Mouse (Mus musculus) lung, postnatal 0 days (tissue): ENCODE measurements around the gene Mlf2. TPM values are rescaled to one million over a fixed set of nuclear protein-coding genes. Genes with fewer than 3 reads are reported as not detected.

Source experiments
- ATAC-seq: fragments of 200-750 bp; cut with Nextera tagmentation; 2 replicates; pipeline ENCODE4 v1.8.0; 2017; ENCODE audit warnings: moderate library complexity
- DNase-seq: peaks from one replicate; pipeline ENCODE4 v3.0.0-alpha.2; 2016; ENCODE audit warnings: low spot score
- H3K27ac ChIP-seq: fragments of 300-500 bp; sonication (generic); 2 replicates; pipeline ENCODE4 v1.5.1; 2014; ENCODE audit warnings: antibody characterized with exemption, mild to moderate bottlenecking, low read length, mixed read lengths
- H3K27me3 ChIP-seq: fragments of 300-500 bp; sonication (generic); replicated peaks from 2 replicates; pipeline ENCODE4 v1.6.1; 2014; ENCODE audit warnings: low read length, mixed read lengths; ENCODE audit not compliant: insufficient read depth
- H3K36me3 ChIP-seq: fragments of 300-500 bp; sonication (generic); 2 replicates; pipeline ENCODE4 v1.6.1; 2014; ENCODE audit warnings: low read length, mixed read lengths; ENCODE audit not compliant: insufficient read depth
- H3K4me1 ChIP-seq: fragments of 300-500 bp; sonication (generic); 2 replicates; pipeline ENCODE4 v1.6.1; 2014; ENCODE audit warnings: antibody characterized with exemption, low read depth, low read length, mixed read lengths; ENCODE audit not compliant: insufficient read depth
- H3K4me2 ChIP-seq: fragments of 300-500 bp; sonication (generic); replicated peaks from 2 replicates; pipeline ENCODE4 v1.6.1; 2014; ENCODE audit warnings: low read depth, mild to moderate bottlenecking, low read length, moderate library complexity, mixed read lengths
- H3K4me3 ChIP-seq: fragments of 300-500 bp; sonication (generic); 2 replicates; pipeline ENCODE4 v1.5.1; 2014; ENCODE audit warnings: low read depth, low read length
- H3K9ac ChIP-seq: fragments of 300-500 bp; sonication (generic); replicated peaks from 2 replicates; pipeline ENCODE4 v1.6.1; 2014; ENCODE audit warnings: low read depth, mild to moderate bottlenecking
- H3K9me3 ChIP-seq: fragments of 300-500 bp; sonication (generic); 2 replicates; pipeline ENCODE4 v1.6.1; 2016; ENCODE audit warnings: low read length, mixed read lengths
- CTCF ChIP-seq: IDR thresholded peaks from 2 replicates; pipeline ENCODE4 v1.5.1; 2016; ENCODE audit warnings: antibody characterized with exemption, mild to moderate bottlenecking
- EP300 ChIP-seq: IDR thresholded peaks from 2 replicates; pipeline ENCODE4 v1.6.1; 2016; ENCODE audit warnings: antibody characterized with exemption, mild to moderate bottlenecking, control low read depth
- WGBS: fragments of 180-500 bp; shearing (Covaris S2); extraction: QIAGEN DNeasy Blood & Tissue Kit; methylation state at CpG from one replicate; pipeline ENCODE4 v1.1.7; 2014; 5-methylcytosine and 5-hydroxymethylcytosine counted together
- polyA plus RNA-seq: library from polyadenylated mRNA; unstranded; fragments of >200 nt; fragmentation: Nextera tagmentation; extraction: Ambion mirVana; gene quantifications from 2 replicates; pipeline ENCODE4 v1.2.1, GENCODE M21; 2015

Mlf2 gene
- polyA plus RNA-seq, 1 experiment from 2014 or later = 289 TPM

DNA sequence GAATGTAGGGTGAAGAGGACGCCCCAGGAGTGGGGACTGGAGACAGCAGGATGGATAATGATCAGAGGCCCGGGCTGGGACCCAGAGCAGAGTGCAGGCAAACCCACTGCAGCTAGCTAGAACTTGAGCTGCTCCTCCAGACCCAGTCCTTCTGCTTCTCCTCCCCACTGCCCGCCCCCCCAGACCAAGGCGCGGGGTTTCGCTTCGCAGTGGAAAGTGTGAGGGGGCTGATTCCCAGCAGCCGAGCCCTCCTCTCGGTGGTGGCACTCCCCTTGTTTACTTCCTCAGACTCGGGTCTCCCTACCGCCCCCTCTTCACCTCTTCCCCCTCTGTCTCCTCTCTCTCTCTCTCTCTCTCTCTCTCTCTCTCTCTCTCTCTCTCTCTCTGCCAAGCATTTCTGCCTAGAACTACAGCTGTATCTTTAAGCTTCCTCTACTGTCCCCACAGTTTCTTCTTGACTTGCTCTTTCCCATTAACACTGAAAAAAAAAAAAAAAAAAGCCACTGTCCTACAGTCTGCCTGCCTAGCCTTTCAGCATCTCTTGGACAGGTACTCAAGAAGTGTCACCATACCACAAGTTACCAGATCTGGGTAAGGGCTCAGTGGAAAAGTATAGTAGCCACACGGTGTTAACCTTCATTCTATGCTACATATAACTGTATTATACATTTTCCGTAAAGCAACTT is 19.5 kb upstream of the Mlf2 start, which contains the start of gene Lag3:
Gene Lag3, minus strand, starts transcription at position 173 of the 686 bp plus-strand sequence.
- Histone ChIP-seq H3K4me2 (no peak within 1 kb of the TSS), H3K27ac (no peak within 1 kb of the TSS), H3K9ac (no peak within 1 kb of the TSS), H3K36me3 (peaks cover 9% of the 10 kb centered on the region; the same call in 1 of the 2 replicates), H3K9me3 (no peaks in the 10 kb centered on the region), H3K27me3 (no peaks in the 10 kb centered on the region), H3K4me1 (peaks cover 14% of the 10 kb centered on the region; the same call in 1 of the 2 replicates), H3K4me3 (no peak within 1 kb of the TSS)
- ATAC-seq = 0 out of 2 replicates have a peak, but pooled peaks have one; percentile 8
- 17% methylated on average over 12 of the region's 13 CpGs for WGBS
- DNase-seq = no peak
- no peak for TF ChIP-seq EP300
- no peak for TF ChIP-seq CTCF

DNA sequence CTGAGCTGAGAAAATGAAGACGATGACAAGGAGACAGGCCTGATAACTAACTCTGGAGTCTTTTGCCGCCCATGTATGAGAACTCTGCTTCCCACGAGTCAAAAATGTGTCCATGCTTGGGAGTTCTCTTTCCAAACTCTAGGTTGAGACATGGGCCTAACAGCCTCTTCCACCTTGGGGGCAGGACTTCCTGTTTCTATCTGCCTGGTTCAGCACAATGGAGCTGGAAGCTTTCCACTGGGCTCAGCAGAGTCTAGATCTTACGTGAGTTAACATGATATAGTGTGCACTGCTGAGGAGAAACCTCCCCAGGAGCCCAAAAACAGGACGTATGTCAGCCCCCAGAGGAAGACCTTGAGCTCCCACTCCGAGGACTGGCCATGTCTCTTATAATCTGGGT is 18.0 kb upstream of the Mlf2 start:
- no peak overlapping the region for H3K4me3 ChIP-seq
- TF ChIP-seq CTCF (no peak), EP300 (no peak)
- ATAC-seq = no peak
- no peak overlapping the region for H3K27ac ChIP-seq
- H3K4me1 ChIP-seq = peaks cover 14% of the 10 kb centered on the region; the same call in 1 of the 2 replicates
- H3K9me3 ChIP-seq = no peaks in the 10 kb centered on the region
- H3K36me3 ChIP-seq = peaks cover 9% of the 10 kb centered on the region; the same call in 1 of the 2 replicates
- no peak overlapping the region for H3K4me2 ChIP-seq
- no peaks in the 10 kb centered on the region for H3K27me3 ChIP-seq
- WGBS = 55% methylated on average over 6 of the region's 6 CpGs
- H3K9ac ChIP-seq = no peak overlapping the region
- DNase-seq = no peak

DNA sequence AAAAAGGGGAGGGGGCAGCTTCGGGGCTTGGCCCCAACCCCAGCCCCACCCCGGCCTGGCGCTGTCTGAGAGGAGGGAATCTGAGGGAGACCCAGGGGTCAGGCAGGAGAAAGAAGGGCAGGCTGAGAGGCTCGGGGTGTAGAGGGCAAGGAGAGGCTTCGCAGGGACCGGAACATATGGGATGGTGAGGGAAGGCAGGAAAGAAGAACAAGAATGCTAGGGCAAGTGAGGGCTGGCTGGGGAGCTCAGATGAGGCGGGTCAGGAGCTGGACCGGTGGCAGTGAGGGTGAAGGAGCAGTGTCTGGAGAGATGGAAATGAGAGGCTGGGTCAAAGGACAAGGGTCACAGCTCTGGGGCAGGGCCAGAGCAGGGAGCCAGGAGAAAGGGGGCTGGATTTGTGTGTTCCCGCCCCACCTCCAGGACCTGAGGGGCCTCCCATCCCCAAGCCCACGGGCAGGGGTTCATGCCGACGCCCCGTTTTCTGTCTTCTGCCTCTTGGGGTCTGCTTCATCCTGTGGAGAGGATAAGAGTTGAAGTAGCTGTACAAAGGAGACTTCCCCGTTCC is 17.4 kb upstream of the Mlf2 start:
- ATAC-seq (no peak), DNase-seq (no peak)
- TF ChIP-seq CTCF (no peak), EP300 (no peak)
- Histone ChIP-seq H3K4me3 (no peak overlapping the region), H3K27ac (no peak overlapping the region), H3K27me3 (no peaks in the 10 kb centered on the region), H3K4me2 (no peak overlapping the region), H3K36me3 (peaks cover 9% of the 10 kb centered on the region; the same call in 1 of the 2 replicates), H3K4me1 (peaks cover 14% of the 10 kb centered on the region; the same call in 1 of the 2 replicates), H3K9me3 (no peaks in the 10 kb centered on the region), H3K9ac (no peak overlapping the region)
- WGBS = 76% methylated on average over 13 of the region's 14 CpGs

DNA sequence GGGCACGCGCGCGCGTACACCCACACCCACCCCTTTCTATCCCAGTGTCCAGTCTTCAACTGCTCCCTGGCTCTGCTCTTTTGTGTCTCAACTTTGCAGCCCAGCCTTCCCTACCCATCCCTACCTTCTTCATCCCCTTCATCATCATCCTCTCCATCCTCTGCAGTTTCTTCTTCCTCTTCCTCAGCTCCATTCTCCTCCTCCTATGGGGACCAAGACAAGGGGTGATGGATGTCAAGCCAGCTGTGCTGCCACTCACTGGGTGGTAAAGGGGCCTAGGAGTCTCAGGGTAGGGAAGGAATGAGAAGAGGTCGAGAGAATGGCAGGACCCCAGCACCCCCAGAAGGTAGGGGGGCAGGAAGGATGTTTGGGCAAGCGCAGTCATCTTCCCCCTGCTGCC is 16.7 kb upstream of the Mlf2 start:
- no peak overlapping the region for H3K9ac ChIP-seq
- H3K4me1 ChIP-seq = peaks cover 14% of the 10 kb centered on the region; the same call in 1 of the 2 replicates
- H3K27me3 ChIP-seq = no peaks in the 10 kb centered on the region
- no peak for TF ChIP-seq EP300
- TF ChIP-seq CTCF = no peak
- WGBS = 85% methylated on average over 7 of the region's 7 CpGs
- no peak for DNase-seq
- ATAC-seq = no peak
- peaks cover 9% of the 10 kb centered on the region; the same call in 1 of the 2 replicates for H3K36me3 ChIP-seq
- H3K27ac ChIP-seq = no peak overlapping the region; the same call in 1 of the 2 replicates
- H3K9me3 ChIP-seq = no peaks in the 10 kb centered on the region
- H3K4me2 ChIP-seq = 0 out of 2 replicates have a peak overlapping the region, but pooled peaks have one; percentile 94
- H3K4me3 ChIP-seq = no peak overlapping the region

DNA sequence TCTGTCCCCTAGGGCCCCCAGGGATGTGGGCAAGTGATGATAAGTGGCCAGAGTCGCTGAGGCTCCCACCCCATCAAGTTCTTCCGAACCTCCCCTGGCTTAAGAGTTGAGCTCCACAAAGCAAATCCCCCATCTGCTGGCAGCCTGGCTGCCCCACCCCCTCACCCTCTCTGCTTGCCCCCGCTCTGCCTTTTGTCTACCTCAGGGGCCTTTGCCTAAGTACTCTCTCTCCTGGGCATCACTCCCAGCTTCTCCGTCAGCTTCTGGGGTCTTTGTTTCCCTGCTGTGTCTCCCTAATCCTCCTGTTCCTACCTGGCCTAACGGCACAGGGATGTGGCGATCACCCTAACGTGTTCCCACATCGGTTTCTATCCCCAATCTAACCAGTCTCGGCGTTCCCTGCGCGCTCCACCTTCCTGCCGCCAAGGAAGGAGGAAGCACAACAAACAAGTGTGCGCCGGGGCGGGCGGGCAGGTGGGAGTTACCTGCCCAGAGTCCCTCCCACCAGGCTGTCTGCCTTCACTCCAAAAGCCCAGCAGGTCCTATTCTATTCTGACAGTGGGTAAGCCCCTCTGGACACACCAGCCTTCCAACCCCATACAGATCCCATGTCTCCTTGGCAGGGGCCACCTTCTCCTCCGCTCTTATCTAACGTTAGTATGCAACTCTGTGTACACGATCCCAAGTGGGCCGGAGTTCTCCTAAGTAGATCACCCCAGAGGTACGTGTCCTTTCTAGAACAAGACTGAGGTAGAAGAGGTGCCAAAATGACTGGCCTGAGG is 15.8 kb upstream of the Mlf2 start:
- DNase-seq (peak; percentile 53), ATAC-seq (no peak)
- TF ChIP-seq EP300 = no peak
- TF ChIP-seq CTCF = no peak
- WGBS = 21% methylated on average over 22 of the region's 22 CpGs
- H3K27ac ChIP-seq = peak overlapping the region; percentile 100
- no peaks in the 10 kb centered on the region for H3K9me3 ChIP-seq
- H3K4me2 ChIP-seq = peak overlapping the region; percentile 94
- peak overlapping the region; percentile 98 for H3K9ac ChIP-seq
- H3K36me3 ChIP-seq = peaks cover 9% of the 10 kb centered on the region; the same call in 1 of the 2 replicates
- peak overlapping the region; percentile 97 for H3K4me3 ChIP-seq
- H3K27me3 ChIP-seq = no peaks in the 10 kb centered on the region
- peaks cover 11% of the 10 kb centered on the region; the same call in 1 of the 2 replicates for H3K4me1 ChIP-seq
